Comparison of ENCODE assay signal across 11 mouse cellular contexts in genomic region chr16:33307761-33308160, GRCm38 (mm10). TPM values are rescaled to one million over a fixed set of nuclear protein-coding genes. Genes with fewer than 3 reads are reported as not detected.
DNase-seq lines count a peak whose midpoint lies in the region; ATAC-seq lines count a peak whose summit lies in the region.
"Had no signal": no experiment of that assay in that cellular context is flagged by ENCODE, and none has a peak within 500 bp of the region (broad histone marks: within the 10 kb centered on the region; RNA-seq: fewer than 3 reads in every experiment).

No protein-coding gene starts in this region.

- intact Hi-C loops in left cerebral cortex, postnatal 4 days (cut with DNase I) = loop anchor here (2.0 kb wide), 1 partner anchor 433 kb away; no protein-coding TSS in a partner anchor
- intact Hi-C loops in left cerebral cortex, postnatal 36 days (cut with DNase I) = loop anchor here (2.0 kb wide), 1 partner anchor 433 kb away; no protein-coding TSS in a partner anchor

- peaks cover 10% of the 10 kb centered on the region for H3K36me3 ChIP-seq in embryonic facial prominence, embryonic 10.5 days (replicated peaks)

- peak; percentile 47 to 48 for DNase-seq in cerebellum, postnatal 10 days
- peak; percentile 43 for DNase-seq in left cerebral cortex, postnatal 4 days
- no peak for DNase-seq in left cerebral cortex, postnatal 36 days (ENCODE audit: low spot score in 2 of 2)
- DNase-seq in embryonic facial prominence, embryonic 10.5 days (ENCODE audit: low spot score) = no peak
- DNase-seq in lung, adult 18-20 months = peak; percentile 30 to 41
- DNase-seq in embryo, embryonic 9.5 days (ENCODE audit: extremely low spot score) = no peak
- no peak for DNase-seq in left cerebral cortex, adult 9 months (ENCODE audit: low spot score in 2 of 2)

- 88% methylated on average over 7 of the region's 7 CpGs for WGBS in embryonic facial prominence, embryonic 10.5 days

- no peak for ATAC-seq in cerebellum, adult (ENCODE audit: insufficient number of reproducible peaks, low FRiP score, low TSS enrichment)
- ATAC-seq: intestine, embryonic 15.5 days had no signal

- H3K9me3 ChIP-seq in embryonic facial prominence, embryonic 10.5 days = peaks cover 2% of the 10 kb centered on the region; the same call in 1 of the 2 replicates
- H3K9me3 ChIP-seq: hindbrain, embryonic 12.5 days; intestine, embryonic 15.5 days had no signal

- no peak overlapping the region for H3K4me3 ChIP-seq in embryonic facial prominence, embryonic 10.5 days
- H3K4me3 ChIP-seq: erythroblast, embryonic 14.5 days; hindbrain, embryonic 12.5 days; intestine, embryonic 15.5 days had no signal

- H3K4me1 ChIP-seq in embryonic facial prominence, embryonic 10.5 days = peaks cover 10% of the 10 kb centered on the region
- H3K4me1 ChIP-seq: intestine, embryonic 15.5 days had no signal

- 0 out of 2 replicates have a peak overlapping the region, but pooled peaks have one; percentile 14 for H3K27ac ChIP-seq in embryonic facial prominence, embryonic 10.5 days (replicated peaks)
- H3K27ac ChIP-seq: hindbrain, embryonic 12.5 days; intestine, embryonic 15.5 days had no signal

- H3K27me3 ChIP-seq in embryonic facial prominence, embryonic 10.5 days (replicated peaks; ENCODE audit: low read depth, poor library complexity, severe bottlenecking) = no peaks in the 10 kb centered on the region
- H3K27me3 ChIP-seq: hindbrain, embryonic 12.5 days; intestine, embryonic 15.5 days had no signal

RNA-seq across cellular contexts. Expression of gene Snx4, which starts 56.5 kb away (rescaled TPM):
- 10 to 100 TPM; 62.4 to 68.3 TPM for total RNA-seq in left cerebral cortex, postnatal 4 days (2021)
- total RNA-seq in left cerebral cortex, postnatal 36 days (2021) = 10 to 100 TPM; 37.0 to 40.0 TPM
- polyA plus RNA-seq in embryonic facial prominence, embryonic 10.5 days (2016; fragmentation: Nextera tagmentation; extraction: Ambion mirVana) = 64.9 and 66.8 TPM in 2 replicates

Comparison
In these comparisons a context has a peak if more than half of its experiments do, and no peak if none do; other contexts are left out.
1. DNase-seq: peak in cerebellum, postnatal 10 days (2 of 2), left cerebral cortex, postnatal 4 days (single experiment) and lung, adult 18-20 months (2 of 2); none in left cerebral cortex, postnatal 36 days (0 of 2), embryonic facial prominence, embryonic 10.5 days (single experiment), embryo, embryonic 9.5 days (single experiment) and left cerebral cortex, adult 9 months (0 of 2).